Mouse (Mus musculus): ENCODE data around the gene 1700102P08Rik. TPM values are rescaled to one million over a fixed set of nuclear protein-coding genes. Genes with fewer than 3 reads are reported as not detected.

The 1700102P08Rik gene
- polyA plus RNA-seq, 1 experiment from 2014 or later = 0.69 TPM

- H3K27me3 ChIP-seq (ENCODE audit: insufficient read depth, poor library complexity, severe bottlenecking) = no peaks in the 10 kb centered on the region
- no peaks in the 10 kb centered on the region for H3K9me3 ChIP-seq
- no peaks in the 10 kb centered on the region for H3K4me1 ChIP-seq (replicated peaks)
- H3K36me3 ChIP-seq = peaks cover 97% of the 10 kb centered on the region
- no peak overlapping the region for H3K27ac ChIP-seq
- DNase-seq (ENCODE audit: low spot score) = no peak
- 86% methylated on average over 4 of the region's 4 CpGs for WGBS
- H3K4me3 ChIP-seq = no peak overlapping the region
Observed at GRCm38 (mm10) chr9:108386816-108387215, 5.8 kb upstream of the 1700102P08Rik start.

GRCm38 (mm10) chr9:108388601-108389000 is 4.0 kb upstream of the 1700102P08Rik start:
- no peaks in the 10 kb centered on the region for H3K9me3 ChIP-seq
- H3K27ac ChIP-seq = no peak overlapping the region
- DNase-seq (ENCODE audit: low spot score) = no peak
- no peaks in the 10 kb centered on the region for H3K27me3 ChIP-seq (ENCODE audit: insufficient read depth, poor library complexity, severe bottlenecking)
- H3K36me3 ChIP-seq = peaks cover 97% of the 10 kb centered on the region
- WGBS = 87% methylated on average over 10 of the region's 10 CpGs
- H3K4me3 ChIP-seq = no peak overlapping the region
- peaks cover 7% of the 10 kb centered on the region; the same call in 1 of the 2 replicates for H3K4me1 ChIP-seq (replicated peaks)

GRCm38 (mm10) chr9:108389220-108389619 is 3.4 kb upstream of the 1700102P08Rik start:
- DNase-seq (ENCODE audit: low spot score) = no peak
- Histone ChIP-seq H3K27me3 (ENCODE audit: insufficient read depth, poor library complexity, severe bottlenecking) (no peaks in the 10 kb centered on the region), H3K36me3 (peaks cover 97% of the 10 kb centered on the region), H3K9me3 (no peaks in the 10 kb centered on the region), H3K27ac (no peak overlapping the region), H3K4me3 (no peak overlapping the region), H3K4me1 (replicated peaks) (peaks cover 7% of the 10 kb centered on the region; the same call in 1 of the 2 replicates)
- 88% methylated on average over 6 of the region's 6 CpGs for WGBS

GRCm38 (mm10) chr9:108394191-108394590 is 1.6 kb downstream of the 1700102P08Rik start:
- Histone ChIP-seq H3K27ac (no peak overlapping the region), H3K9me3 (no peaks in the 10 kb centered on the region), H3K4me3 (no peak overlapping the region), H3K27me3 (ENCODE audit: insufficient read depth, poor library complexity, severe bottlenecking) (no peaks in the 10 kb centered on the region), H3K36me3 (peaks cover 57% of the 10 kb centered on the region), H3K4me1 (replicated peaks) (peaks cover 7% of the 10 kb centered on the region; the same call in 1 of the 2 replicates)
- 95% methylated on average over 6 of the region's 6 CpGs for WGBS
- no peak for DNase-seq (ENCODE audit: low spot score)

GRCm38 (mm10) chr9:108395427-108395826 is 2.8 kb downstream of the 1700102P08Rik start:
- H3K27ac ChIP-seq = no peak overlapping the region
- DNase-seq (ENCODE audit: low spot score) = no peak
- H3K36me3 ChIP-seq = peaks cover 46% of the 10 kb centered on the region
- peaks cover 7% of the 10 kb centered on the region; the same call in 1 of the 2 replicates for H3K4me1 ChIP-seq (replicated peaks)
- no peak overlapping the region for H3K4me3 ChIP-seq
- H3K27me3 ChIP-seq (ENCODE audit: insufficient read depth, poor library complexity, severe bottlenecking) = no peaks in the 10 kb centered on the region
- WGBS = 88% methylated on average over 1 of the region's 1 CpGs
- no peaks in the 10 kb centered on the region for H3K9me3 ChIP-seq

- H3K27me3 ChIP-seq (ENCODE audit: insufficient read depth, poor library complexity, severe bottlenecking) = no peaks in the 10 kb centered on the region
- 93% methylated on average over 3 of the region's 3 CpGs for WGBS
Observed at GRCm38 (mm10) chr9:108398324-108398723, 5.7 kb downstream of the 1700102P08Rik start.

GRCm38 (mm10) chr9:108401186-108401960 is 8.8 kb downstream of the 1700102P08Rik start:
- H3K27me3 ChIP-seq (ENCODE audit: insufficient read depth, poor library complexity, severe bottlenecking) = no peaks in the 10 kb centered on the region
- H3K4me1 ChIP-seq (replicated peaks) = peaks cover 21% of the 10 kb centered on the region
- WGBS = 58% methylated on average over 7 of the region's 7 CpGs
- no peak overlapping the region for H3K4me3 ChIP-seq
- no peak for DNase-seq (ENCODE audit: low spot score)
- H3K9me3 ChIP-seq = no peaks in the 10 kb centered on the region
- no peak overlapping the region for H3K27ac ChIP-seq
- H3K36me3 ChIP-seq = peaks cover 4% of the 10 kb centered on the region; the same call in 1 of the 2 replicates

More at GRCm38 (mm10) chr9:108398324-108398723, 5.7 kb downstream of the 1700102P08Rik start:
- Histone ChIP-seq H3K4me1 (replicated peaks) (peaks cover 13% of the 10 kb centered on the region), H3K9me3 (no peaks in the 10 kb centered on the region), H3K27ac (no peak overlapping the region), H3K36me3 (peaks cover 17% of the 10 kb centered on the region), H3K4me3 (no peak overlapping the region)
- DNase-seq (ENCODE audit: low spot score) = no peak

GRCm38 (mm10) chr9:108403081-108403480 is 10.5 kb downstream of the 1700102P08Rik start:
- Histone ChIP-seq H3K27me3 (ENCODE audit: insufficient read depth, poor library complexity, severe bottlenecking) (no peaks in the 10 kb centered on the region), H3K9me3 (no peaks in the 10 kb centered on the region), H3K36me3 (peaks cover under 1% of the 10 kb centered on the region; the same call in 1 of the 2 replicates), H3K27ac (no peak overlapping the region), H3K4me3 (no peak overlapping the region), H3K4me1 (replicated peaks) (peaks cover 21% of the 10 kb centered on the region)
- no peak for DNase-seq (ENCODE audit: low spot score)
- WGBS = 81% methylated on average over 4 of the region's 4 CpGs

GRCm38 (mm10) chr9:108404451-108404850 is 11.8 kb downstream of the 1700102P08Rik start:
- Histone ChIP-seq H3K9me3 (no peaks in the 10 kb centered on the region), H3K36me3 (no peaks in the 10 kb centered on the region), H3K27ac (no peak overlapping the region), H3K4me3 (no peak overlapping the region), H3K4me1 (replicated peaks) (peaks cover 21% of the 10 kb centered on the region), H3K27me3 (ENCODE audit: insufficient read depth, poor library complexity, severe bottlenecking) (no peaks in the 10 kb centered on the region)
- WGBS = 82% methylated on average over 8 of the region's 8 CpGs
- DNase-seq (ENCODE audit: low spot score) = no peak

- 92% methylated on average over 4 of the region's 4 CpGs for WGBS
- H3K27ac ChIP-seq = no peak overlapping the region
Observed at GRCm38 (mm10) chr9:108409535-108409934, 16.9 kb downstream of the 1700102P08Rik start.

GRCm38 (mm10) chr9:108411381-108411942 is 18.9 kb downstream of the 1700102P08Rik start:
- WGBS = 74% methylated on average over 9 of the region's 9 CpGs
- no peaks in the 10 kb centered on the region for H3K36me3 ChIP-seq
- DNase-seq (ENCODE audit: low spot score) = no peak

More at GRCm38 (mm10) chr9:108409535-108409934, 16.9 kb downstream of the 1700102P08Rik start:
- no peak overlapping the region for H3K4me3 ChIP-seq
- no peaks in the 10 kb centered on the region for H3K27me3 ChIP-seq (ENCODE audit: insufficient read depth, poor library complexity, severe bottlenecking)
- no peaks in the 10 kb centered on the region for H3K9me3 ChIP-seq
- DNase-seq (ENCODE audit: low spot score) = no peak
- peaks cover 7% of the 10 kb centered on the region for H3K4me1 ChIP-seq (replicated peaks)
- no peaks in the 10 kb centered on the region for H3K36me3 ChIP-seq

GRCm38 (mm10) chr9:108412221-108412620 is 19.6 kb downstream of the 1700102P08Rik start:
- no peaks in the 10 kb centered on the region for H3K36me3 ChIP-seq
- WGBS = 77% methylated on average over 1 of the region's 1 CpGs
- no peak overlapping the region for H3K4me3 ChIP-seq
- H3K27ac ChIP-seq = no peak overlapping the region
- no peaks in the 10 kb centered on the region for H3K27me3 ChIP-seq (ENCODE audit: insufficient read depth, poor library complexity, severe bottlenecking)
- no peak for DNase-seq (ENCODE audit: low spot score)
- no peaks in the 10 kb centered on the region for H3K4me1 ChIP-seq (replicated peaks)
- H3K9me3 ChIP-seq = no peaks in the 10 kb centered on the region

More at GRCm38 (mm10) chr9:108411381-108411942, 18.9 kb downstream of the 1700102P08Rik start:
- Histone ChIP-seq H3K27ac (no peak overlapping the region), H3K9me3 (no peaks in the 10 kb centered on the region), H3K27me3 (ENCODE audit: insufficient read depth, poor library complexity, severe bottlenecking) (no peaks in the 10 kb centered on the region), H3K4me3 (no peak overlapping the region), H3K4me1 (replicated peaks) (no peaks in the 10 kb centered on the region)

GRCm38 (mm10) chr9:108428384-108428783 is 35.8 kb downstream of the 1700102P08Rik start, which contains the start of gene Ccdc36:
TSS of gene Ccdc36 (minus strand) at chr9:108428484.
- Histone ChIP-seq H3K27ac (no peak within 1 kb of the TSS), H3K4me1 (replicated peaks) (peaks cover 6% of the 10 kb centered on the region; the same call in 1 of the 2 replicates), H3K4me3 (no peak within 1 kb of the TSS), H3K9me3 (no peaks in the 10 kb centered on the region), H3K36me3 (no peaks in the 10 kb centered on the region), H3K27me3 (ENCODE audit: insufficient read depth, poor library complexity, severe bottlenecking) (no peaks in the 10 kb centered on the region)
- no peak for DNase-seq (ENCODE audit: low spot score)

Data from hindbrain, embryonic 10.5 days (tissue).